Mouse (Mus musculus) heart, embryonic 14.5 days (tissue): ENCODE results near the gene Igfals. TPM values are rescaled to one million over a fixed set of nuclear protein-coding genes. Genes with fewer than 3 reads are reported as not detected.

Source experiments
- polyA plus RNA-seq: library from polyadenylated mRNA; unstranded; fragments of >200 nt; fragmentation: Nextera tagmentation; extraction: Ambion mirVana; gene quantifications from 2 replicates; pipeline ENCODE4 v1.2.1, GENCODE M21; 2014

Igfals gene
- polyA plus RNA-seq, 1 experiment from 2014 or later: not detected

Other genes with a start within 250 kb of the Igfals start
- gene Tsc2, start 233.4 kb upstream of the Igfals start, polyA plus RNA-seq: 49.1 and 51.1 TPM in 2 replicates
- gene Nthl1, start 233.3 kb upstream of the Igfals start, polyA plus RNA-seq: 7.3 and 7.7 TPM in 2 replicates
- gene Slc9a3r2, start 215.7 kb upstream of the Igfals start, polyA plus RNA-seq: 59.6 and 60.9 TPM in 2 replicates
- gene Npw, start 207.5 kb upstream of the Igfals start, polyA plus RNA-seq: not detected in 2 replicates
- 18.4 and 19.4 TPM in 2 replicates for gene Zfp598, start 196.3 kb upstream of the Igfals start, polyA plus RNA-seq
- 0.42 and 0.69 TPM in 2 replicates for gene Syngr3, start 176.0 kb upstream of the Igfals start, polyA plus RNA-seq
- 29.3 and 29.7 TPM in 2 replicates for gene Gfer, start 169.8 kb upstream of the Igfals start, polyA plus RNA-seq
- 0.68 and 1.1 TPM in 2 replicates for gene Noxo1, start 169.8 kb upstream of the Igfals start, polyA plus RNA-seq
- gene Tbl3, start 158.3 kb upstream of the Igfals start, polyA plus RNA-seq: 39.2 and 40.2 TPM in 2 replicates
- gene Rnf151, start 147.9 kb upstream of the Igfals start, polyA plus RNA-seq: not detected in 2 replicates
- gene Rps2, start 147.9 kb upstream of the Igfals start, polyA plus RNA-seq: 919 and 1,010 TPM in 2 replicates
- 556 and 564 TPM in 2 replicates for gene Ndufb10, start 141.5 kb upstream of the Igfals start, polyA plus RNA-seq
- gene Rpl3l, start 138.2 kb upstream of the Igfals start, polyA plus RNA-seq: 1.3 and 1.7 TPM in 2 replicates
- gene Msrb1, start 129.4 kb upstream of the Igfals start, polyA plus RNA-seq: 26.8 and 27.2 TPM in 2 replicates
- 0.18 and 0.43 TPM in 2 replicates for gene Hs3st6, start 113.0 kb upstream of the Igfals start, polyA plus RNA-seq
- not detected in 2 replicates for gene Meiob, start 61.7 kb upstream of the Igfals start, polyA plus RNA-seq
- 62.7 and 68.4 TPM in 2 replicates for gene Hagh, start 25.9 kb upstream of the Igfals start, polyA plus RNA-seq
- 46.5 and 47.2 TPM in 2 replicates for gene Fahd1, start 15.6 kb upstream of the Igfals start, polyA plus RNA-seq
- 37.8 and 39.8 TPM in 2 replicates for gene Nubp2, start 20.4 kb downstream of the Igfals start, polyA plus RNA-seq
- 26.8 and 28.2 TPM in 2 replicates for gene Spsb3, start 20.6 kb downstream of the Igfals start, polyA plus RNA-seq
- gene Eme2, start 29.1 kb downstream of the Igfals start, polyA plus RNA-seq: 14.7 and 16.0 TPM in 2 replicates
- 82.1 and 82.8 TPM in 2 replicates for gene Mrps34, start 29.1 kb downstream of the Igfals start, polyA plus RNA-seq
- 39.4 and 43.9 TPM in 2 replicates for gene Nme3, start 30.5 kb downstream of the Igfals start, polyA plus RNA-seq
- gene Mapk8ip3, start 71.0 kb downstream of the Igfals start, polyA plus RNA-seq: 27.8 and 31.0 TPM in 2 replicates
- gene Jpt2, start 94.7 kb downstream of the Igfals start, polyA plus RNA-seq: 62.1 and 63.1 TPM in 2 replicates
- gene Cramp1l, start 149.8 kb downstream of the Igfals start, polyA plus RNA-seq: 6.4 and 7.6 TPM in 2 replicates
- 9.9 and 10.6 TPM in 2 replicates for gene Ift140, start 150.1 kb downstream of the Igfals start, polyA plus RNA-seq
- gene Tmem204, start 217.6 kb downstream of the Igfals start, polyA plus RNA-seq: 19.5 and 23.4 TPM in 2 replicates
- 19.3 and 27.8 TPM in 2 replicates for gene Telo2, start 250.0 kb downstream of the Igfals start, polyA plus RNA-seq